9 mouse cellular contexts compared by ENCODE assay signal in the genomic region with DNA sequence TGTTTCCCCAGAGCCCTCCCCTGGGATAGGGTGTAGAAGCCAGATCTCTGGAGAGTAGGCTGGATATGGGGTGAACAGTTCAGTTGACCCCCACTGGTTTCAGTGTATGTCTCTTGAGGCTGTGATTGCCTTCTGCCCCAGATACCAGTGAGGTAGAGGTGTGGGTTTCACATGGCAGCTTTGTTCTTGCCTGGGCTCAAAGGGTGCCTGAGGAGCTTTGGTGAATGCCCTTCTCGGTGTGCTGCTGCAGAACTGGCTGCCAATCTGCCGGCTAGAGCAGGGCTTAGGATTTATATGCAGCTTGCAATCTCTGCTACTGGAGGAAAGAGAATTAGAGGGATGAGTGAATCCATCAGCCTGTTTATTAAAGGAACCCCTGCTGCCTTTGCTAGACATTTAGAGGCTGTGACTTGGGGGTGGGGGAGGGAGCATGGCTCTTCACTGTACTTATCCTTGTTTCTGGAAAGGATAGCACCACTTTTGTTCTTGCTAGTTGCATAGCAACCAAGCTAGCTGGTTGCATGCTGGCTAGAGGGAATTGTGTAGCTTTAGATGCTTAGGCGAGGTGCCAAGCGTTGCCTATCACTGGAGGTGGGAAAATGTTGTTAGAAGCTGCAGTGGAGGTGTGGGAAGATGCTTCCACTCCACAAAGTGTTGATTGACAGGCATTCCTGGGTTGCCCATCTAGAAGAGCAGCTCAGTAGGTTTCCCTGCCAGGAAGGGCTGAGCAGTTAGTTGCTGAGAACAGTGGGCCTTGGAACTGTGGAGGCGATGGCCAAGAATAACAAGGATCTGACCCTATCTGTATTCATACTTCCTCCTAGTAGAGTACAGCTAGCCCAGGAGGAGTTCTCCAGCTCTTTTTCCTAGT. TPM values are rescaled to one million over a fixed set of nuclear protein-coding genes. Genes with fewer than 3 reads are reported as not detected.
A peak's percentile ranks its signal among the peaks of the same experiment; 100 is the strongest.
DNase-seq lines count a peak whose midpoint lies in the region; ATAC-seq and TF ChIP-seq lines count a peak whose summit lies in the region.
"Had no signal": no experiment of that assay in that cellular context is flagged by ENCODE, and none has a peak within 500 bp of the region (broad histone marks: within the 10 kb centered on the region; RNA-seq: fewer than 3 reads in every experiment).

No protein-coding gene starts in this region.

- H3K4me3 ChIP-seq in hindbrain, embryonic 14.5 days (replicated peaks; ENCODE audit: low read length): no peak overlapping the region
- H3K4me3 ChIP-seq in neural tube, embryonic 12.5 days: no peak overlapping the region
- H3K4me3 ChIP-seq: limb, embryonic 13.5 days had no signal

- TF ChIP-seq CTCF in brain, embryonic 14.5 days (IDR thresholded peaks at IDR 0.05; ENCODE audit: borderline replicate concordance, extremely low read depth, insufficient read depth, insufficient read length): no peak

- peak overlapping the region; percentile 10 for H3K9ac ChIP-seq in hindbrain, embryonic 14.5 days
- no peak overlapping the region for H3K9ac ChIP-seq in neural tube, embryonic 12.5 days
- H3K9ac ChIP-seq: limb, embryonic 13.5 days had no signal

- H3K27me3 ChIP-seq in hindbrain, embryonic 14.5 days (ENCODE audit: control insufficient read depth, insufficient read depth, low read length): no peaks in the 10 kb centered on the region
- no peaks in the 10 kb centered on the region for H3K27me3 ChIP-seq in neural tube, embryonic 12.5 days (replicated peaks)
- H3K27me3 ChIP-seq: limb, embryonic 13.5 days had no signal

- H3K4me2 ChIP-seq in hindbrain, embryonic 14.5 days (replicated peaks): peak overlapping the region; percentile 16
- peak overlapping the region; percentile 40 for H3K4me2 ChIP-seq in neural tube, embryonic 12.5 days (replicated peaks)
- H3K4me2 ChIP-seq: limb, embryonic 13.5 days had no signal

- peaks cover 26% of the 10 kb centered on the region for H3K4me1 ChIP-seq in hindbrain, embryonic 14.5 days (replicated peaks; ENCODE audit: control insufficient read depth, insufficient read depth, low read length)
- peaks cover 22% of the 10 kb centered on the region for H3K4me1 ChIP-seq in neural tube, embryonic 12.5 days
- H3K4me1 ChIP-seq: limb, embryonic 13.5 days had no signal

- WGBS in hindbrain, embryonic 14.5 days: 45% methylated on average over 5 of the region's 5 CpGs
- WGBS in neural tube, embryonic 12.5 days: 56% methylated on average over 5 of the region's 5 CpGs

- H3K9me3 ChIP-seq in hindbrain, embryonic 14.5 days (ENCODE audit: control insufficient read depth, low read length): no peaks in the 10 kb centered on the region
- H3K9me3 ChIP-seq in neural tube, embryonic 12.5 days: no peaks in the 10 kb centered on the region
- H3K9me3 ChIP-seq: limb, embryonic 13.5 days had no signal

- peak overlapping the region; percentile 90 for H3K27ac ChIP-seq in hindbrain, embryonic 14.5 days
- peak overlapping the region; percentile 63 for H3K27ac ChIP-seq in neural tube, embryonic 12.5 days
- H3K27ac ChIP-seq: limb, embryonic 13.5 days had no signal

- DNase-seq in cerebellum, postnatal 10 days: peak; percentile 25 to 55
- DNase-seq in brain, embryonic 14.5 days (ENCODE audit: low read depth): peak; percentile 95
- peak; percentile 71 for DNase-seq in hindbrain, embryonic 14.5 days (ENCODE audit: low spot score)
- no peak for DNase-seq in lung, postnatal 36 days
- DNase-seq in urinary bladder, postnatal 14 days (ENCODE audit: low spot score): no peak
- DNase-seq in B cell, adult 2 months: no peak

- no peak for TF ChIP-seq POLR2A in brain, embryonic 14.5 days (IDR thresholded peaks at IDR 0.05; ENCODE audit: borderline replicate concordance, extremely low read depth, insufficient read depth, insufficient read length, poor library complexity, severe bottlenecking)

- no peak for ATAC-seq in cerebellum, adult (ENCODE audit: insufficient number of reproducible peaks, low FRiP score, low TSS enrichment)
- ATAC-seq in hindbrain, embryonic 14.5 days (ENCODE audit: low FRiP score): peak; percentile 93
- peak; percentile 86; the same call in 1 of the 2 replicates for ATAC-seq in neural tube, embryonic 12.5 days (ENCODE audit: low FRiP score, low read depth)

- H3K36me3 ChIP-seq in hindbrain, embryonic 14.5 days (replicated peaks; ENCODE audit: control insufficient read depth, insufficient read depth): no peaks in the 10 kb centered on the region
- H3K36me3 ChIP-seq in neural tube, embryonic 12.5 days: no peaks in the 10 kb centered on the region

RNA-seq across cellular contexts. Expression of gene Aco2, which starts 7.7 kb away (rescaled TPM):
- 262 and 283 TPM in 2 replicates for polyA plus RNA-seq in brain, embryonic 14.5 days (2012; rRNA removed)
- polyA plus RNA-seq in hindbrain, embryonic 14.5 days (2014; fragmentation: Nextera tagmentation; extraction: Ambion mirVana): 252 and 281 TPM in 2 replicates
- polyA plus RNA-seq in neural tube, embryonic 12.5 days (2016; fragmentation: Nextera tagmentation; extraction: Ambion mirVana): 213 TPM in 2 replicates

RNA-seq across cellular contexts. Expression of gene Phf5a, which starts 8.1 kb away (rescaled TPM):
- 85.1 and 103 TPM in 2 replicates for polyA plus RNA-seq in brain, embryonic 14.5 days (2012; rRNA removed)
- polyA plus RNA-seq in hindbrain, embryonic 14.5 days (2014; fragmentation: Nextera tagmentation; extraction: Ambion mirVana): 117 and 130 TPM in 2 replicates
- 123 and 126 TPM in 2 replicates for polyA plus RNA-seq in neural tube, embryonic 12.5 days (2016; fragmentation: Nextera tagmentation; extraction: Ambion mirVana)

RNA-seq across cellular contexts. Expression of gene Tob2, which starts 21.2 kb away (rescaled TPM):
- polyA plus RNA-seq in brain, embryonic 14.5 days (2012; rRNA removed): 15.4 and 15.7 TPM in 2 replicates
- 13.4 and 14.9 TPM in 2 replicates for polyA plus RNA-seq in hindbrain, embryonic 14.5 days (2014; fragmentation: Nextera tagmentation; extraction: Ambion mirVana)
- 21.6 and 21.7 TPM in 2 replicates for polyA plus RNA-seq in neural tube, embryonic 12.5 days (2016; fragmentation: Nextera tagmentation; extraction: Ambion mirVana)

RNA-seq across cellular contexts. Expression of gene Polr3h, which starts 46.3 kb away (rescaled TPM):
- polyA plus RNA-seq in brain, embryonic 14.5 days (2012; rRNA removed): 30.8 and 34.4 TPM in 2 replicates
- polyA plus RNA-seq in hindbrain, embryonic 14.5 days (2014; fragmentation: Nextera tagmentation; extraction: Ambion mirVana): 85.5 and 100.0 TPM in 2 replicates
- polyA plus RNA-seq in neural tube, embryonic 12.5 days (2016; fragmentation: Nextera tagmentation; extraction: Ambion mirVana): 61.8 and 73.1 TPM in 2 replicates

RNA-seq across cellular contexts. Expression of gene Csdc2, which starts 56.8 kb away (rescaled TPM):
- polyA plus RNA-seq in brain, embryonic 14.5 days (2012; rRNA removed): 89.4 and 128 TPM in 2 replicates
- polyA plus RNA-seq in hindbrain, embryonic 14.5 days (2014; fragmentation: Nextera tagmentation; extraction: Ambion mirVana): 183 and 199 TPM in 2 replicates
- 60.8 and 64.8 TPM in 2 replicates for polyA plus RNA-seq in neural tube, embryonic 12.5 days (2016; fragmentation: Nextera tagmentation; extraction: Ambion mirVana)

Comparison
In these comparisons a context has a peak if more than half of its experiments do, and no peak if none do; other contexts are left out.
1. DNase-seq: peak in cerebellum, postnatal 10 days (2 of 2), brain, embryonic 14.5 days (single experiment) and hindbrain, embryonic 14.5 days (single experiment); none in lung, postnatal 36 days (single experiment), urinary bladder, postnatal 14 days (single experiment) and B cell, adult 2 months (0 of 2).